Mouse (Mus musculus) cerebellum, adult 2 months (tissue): ENCODE measurements around the gene Vcp.

Source experiments
- CTCF ChIP-seq: fragments of 200-500 bp; IDR thresholded peaks from 2 replicates; pipeline ENCODE4 v1.5.1; 2011; ENCODE audit warnings: low read depth, mild to moderate bottlenecking, control low read depth, low read length, moderate library complexity, borderline replicate concordance; ENCODE audit not compliant: insufficient read depth
- POLR2A ChIP-seq: fragments of 200-500 bp; IDR thresholded peaks from 2 replicates; pipeline ENCODE4 v1.6.1; 2011; ENCODE audit warnings: low read length, control low read depth, borderline replicate concordance; ENCODE audit not compliant: insufficient read depth

DNA sequence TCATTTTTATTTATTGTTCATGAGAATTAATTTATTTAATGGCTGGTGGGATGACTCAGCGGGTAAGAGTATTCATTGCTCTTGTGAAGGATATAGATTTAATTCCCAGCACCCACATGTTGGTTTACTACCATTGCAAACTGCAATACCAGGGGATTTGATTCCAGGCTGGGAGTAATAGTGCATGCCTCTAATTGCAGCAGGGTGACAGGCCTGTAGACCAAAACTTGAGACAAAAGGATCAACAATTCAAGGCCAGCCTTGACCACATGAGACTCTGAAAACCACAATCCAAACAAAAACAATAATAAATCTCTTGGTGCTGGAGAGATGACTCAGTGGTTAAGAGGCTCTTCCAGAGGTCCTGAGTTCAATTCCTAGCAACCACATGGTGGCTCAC, 11.8 kb upstream of the Vcp start:
- TF ChIP-seq POLR2A (no peak), CTCF (no peak)
